Mouse (Mus musculus) macrophage (primary cell): ENCODE results near the gene Gnb2. TPM values are rescaled to one million over a fixed set of nuclear protein-coding genes. Genes with fewer than 3 reads are reported as not detected.

Source experiments
- H3K27ac ChIP-seq: fragments of 350-480 bp; formaldehyde crosslinking; 2 replicates; pipeline ENCODE4 v1.9.0; 2021
- H3K36me3 ChIP-seq: fragments of 350-480 bp; formaldehyde crosslinking; 2 replicates; pipeline ENCODE4 v1.9.0; 2021; ENCODE audit errors: inconsistent target
- H3K4me3 ChIP-seq: fragments of 350-480 bp; formaldehyde crosslinking; 2 replicates; pipeline ENCODE4 v1.9.0; 2021; ENCODE audit errors: inconsistent target
- H3K79me2 ChIP-seq: fragments of 350-480 bp; formaldehyde crosslinking; 2 replicates; pipeline ENCODE4 v1.9.0; 2021; ENCODE audit errors: inconsistent target
- WGBS: methylation state at CpG from one replicate; pipeline ENCODE4 v1.1.7; 2026; ENCODE audit warnings: inconsistent platforms; ENCODE audit not compliant: missing documents; 5-methylcytosine and 5-hydroxymethylcytosine counted together
- polyA plus RNA-seq: library from polyadenylated mRNA; stranded (reverse); fragments of 250-400 nt; gene quantifications from 3 replicates; pipeline ENCODE4 v1.2.4, GENCODE M21; 2018; ENCODE audit warnings: inconsistent platforms

Gene Gnb2
- polyA plus RNA-seq, 1 experiment from 2014 or later: 139 TPM

DNA sequence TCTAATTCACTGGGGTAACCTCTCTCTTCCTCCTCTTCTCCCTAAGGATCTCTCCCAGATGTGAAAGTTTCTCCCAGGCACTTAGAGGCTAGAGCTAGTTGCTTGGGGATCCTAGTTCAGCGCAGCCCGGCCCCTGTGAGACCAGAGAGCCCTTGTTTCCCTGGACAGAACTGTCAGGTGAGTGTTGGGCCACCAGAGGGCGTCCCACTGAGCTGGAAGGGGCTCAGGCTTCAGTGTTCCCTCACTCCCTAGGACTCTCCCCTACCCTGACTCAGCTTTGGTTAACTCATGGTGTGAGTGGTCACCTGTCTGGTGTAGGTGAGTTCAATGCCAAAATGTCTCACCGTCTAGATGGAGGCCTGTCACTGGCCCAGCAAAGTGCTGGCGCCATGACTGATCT, 14.9 kb downstream of the Gnb2 start, which contains the start of gene Gigyf1:
Gene Gigyf1 (plus strand): TSS at position 113 of the 400 bp plus-strand sequence.
- Histone ChIP-seq H3K79me2 (peaks cover 57% of the 10 kb centered on the region), H3K4me3 (no peak within 1 kb of the TSS), H3K27ac (no peak within 1 kb of the TSS), H3K36me3 (peaks cover 47% of the 10 kb centered on the region)
- 100% methylated on average over 5 of the region's 5 CpGs for WGBS

DNA sequence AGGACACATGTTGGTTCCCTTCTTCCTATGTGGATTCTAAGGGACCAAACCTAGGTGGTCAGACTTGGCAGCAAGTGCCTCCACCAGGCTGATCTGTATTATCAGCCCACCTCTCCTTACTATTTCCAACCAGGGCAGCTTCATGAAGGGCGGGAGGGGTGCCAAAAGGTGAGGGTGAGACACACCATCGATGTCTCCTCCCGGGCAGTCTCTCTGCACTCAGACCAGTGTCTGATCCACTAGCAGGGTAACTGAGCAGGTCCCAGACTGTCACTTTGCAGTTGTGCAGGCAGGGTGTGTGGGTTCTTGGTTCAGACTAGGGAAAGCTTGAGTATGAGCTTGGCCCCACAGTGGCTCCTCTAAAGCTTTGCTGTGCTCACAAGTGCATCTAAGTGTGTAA, 18.5 kb downstream of the Gnb2 start:
- 89% methylated on average over 3 of the region's 3 CpGs for WGBS
- H3K79me2 ChIP-seq: peaks cover 84% of the 10 kb centered on the region
- no peak overlapping the region for H3K27ac ChIP-seq
- no peak overlapping the region for H3K4me3 ChIP-seq
- peaks cover 15% of the 10 kb centered on the region; the same call in 1 of the 2 replicates for H3K36me3 ChIP-seq

DNA sequence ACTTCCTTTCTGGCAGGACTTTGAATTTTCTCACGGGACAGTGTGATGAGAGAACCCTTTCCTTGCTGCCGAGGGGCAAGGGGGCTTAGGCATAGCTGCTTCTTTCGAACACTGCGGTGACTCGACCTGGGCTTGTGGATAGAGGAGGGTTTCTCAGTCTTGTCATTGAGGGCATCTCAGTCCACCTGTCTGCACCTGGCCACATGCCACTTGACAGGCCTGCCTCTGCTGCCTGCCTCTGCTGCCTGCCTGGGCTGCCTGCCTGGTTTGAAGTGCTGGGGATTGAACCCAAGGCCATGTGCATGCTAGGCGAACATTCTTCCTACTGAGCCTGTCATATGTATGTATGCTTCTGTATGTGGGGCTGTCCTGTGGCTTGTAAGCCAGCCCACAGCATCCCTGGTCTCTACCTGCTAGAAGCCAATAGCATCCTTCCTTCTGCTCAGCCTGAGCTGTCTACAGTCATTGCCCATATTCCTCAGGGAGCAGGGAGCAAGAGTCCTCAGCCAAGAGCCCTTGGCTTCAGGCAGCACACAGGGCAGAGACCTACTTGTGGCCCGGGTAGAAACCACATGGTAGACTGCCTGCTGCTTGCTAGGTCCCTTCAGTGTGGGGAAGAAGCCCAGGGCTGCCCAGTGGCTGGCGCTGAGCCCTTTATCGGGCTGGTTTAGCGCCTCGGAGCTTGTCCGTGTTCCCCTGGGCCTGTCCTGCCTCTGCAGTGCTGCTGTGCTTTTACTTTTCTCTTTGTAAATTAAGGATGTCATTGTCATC, 19.2 kb downstream of the Gnb2 start:
- 83% methylated on average over 12 of the region's 12 CpGs for WGBS
- H3K27ac ChIP-seq: no peak overlapping the region
- peaks cover 8% of the 10 kb centered on the region; the same call in 1 of the 2 replicates for H3K36me3 ChIP-seq
- peaks cover 84% of the 10 kb centered on the region for H3K79me2 ChIP-seq
- H3K4me3 ChIP-seq: no peak overlapping the region

DNA sequence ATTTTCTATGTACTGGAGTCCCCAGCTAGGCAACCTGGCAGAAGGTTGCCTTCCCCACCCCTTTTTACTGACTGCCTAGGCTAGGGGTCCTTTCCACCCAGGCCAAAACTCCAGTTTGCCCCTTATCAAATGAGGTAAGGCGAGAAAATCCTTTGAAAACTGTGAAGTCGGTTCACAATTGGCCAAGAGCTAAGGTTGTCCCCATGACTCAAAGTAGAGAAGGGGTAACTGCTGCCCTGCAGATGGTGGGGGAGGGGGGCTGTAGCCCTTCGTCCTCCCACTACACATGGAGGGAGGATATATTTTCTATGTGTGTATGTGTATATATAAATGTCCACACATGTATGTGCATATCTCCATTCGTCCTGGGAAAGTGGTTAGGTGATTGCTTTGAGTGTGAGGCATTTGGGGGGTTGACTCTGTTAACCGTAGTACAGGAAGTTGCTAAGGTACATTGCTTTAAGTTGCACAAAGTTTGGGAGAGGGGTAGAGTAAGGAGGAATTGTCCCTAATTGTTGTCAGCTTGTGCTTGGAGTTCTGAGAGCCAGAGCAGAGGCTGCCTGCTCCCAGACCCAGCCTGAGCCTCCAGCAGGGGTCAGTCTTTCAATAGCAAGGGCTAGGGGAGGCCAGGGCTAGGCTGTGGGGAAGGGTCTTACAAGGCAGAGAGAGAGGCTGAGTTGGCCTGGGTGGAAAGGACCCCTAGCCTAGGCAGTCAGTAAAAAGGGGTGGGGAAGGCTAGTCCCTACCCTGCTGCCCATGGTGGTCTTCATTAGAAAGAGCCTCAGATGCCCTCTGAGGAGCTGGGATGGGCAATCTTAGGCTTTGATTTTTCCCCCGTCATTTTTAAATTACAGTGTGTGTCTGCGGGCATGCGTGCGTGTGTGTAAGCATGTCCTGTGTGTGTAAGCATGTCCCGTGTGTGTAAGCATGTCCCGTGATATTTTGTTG, 20.2 kb downstream of the Gnb2 start:
- no peak overlapping the region for H3K27ac ChIP-seq

GRCm38 (mm10) chr5:137511706-137512105, 21.6 kb downstream of the Gnb2 start:
- no peaks in the 10 kb centered on the region for H3K36me3 ChIP-seq
- H3K79me2 ChIP-seq: peaks cover 60% of the 10 kb centered on the region
- 88% methylated on average over 3 of the region's 3 CpGs for WGBS
- H3K27ac ChIP-seq: no peak overlapping the region
- H3K4me3 ChIP-seq: peak overlapping the region; percentile 44; the same call in 1 of the 2 replicates

More for the DNA sequence above, 20.2 kb downstream of the Gnb2 start:
- H3K4me3 ChIP-seq: no peak overlapping the region
- 76% methylated on average over 11 of the region's 11 CpGs for WGBS
- no peaks in the 10 kb centered on the region for H3K36me3 ChIP-seq
- H3K79me2 ChIP-seq: peaks cover 74% of the 10 kb centered on the region

DNA sequence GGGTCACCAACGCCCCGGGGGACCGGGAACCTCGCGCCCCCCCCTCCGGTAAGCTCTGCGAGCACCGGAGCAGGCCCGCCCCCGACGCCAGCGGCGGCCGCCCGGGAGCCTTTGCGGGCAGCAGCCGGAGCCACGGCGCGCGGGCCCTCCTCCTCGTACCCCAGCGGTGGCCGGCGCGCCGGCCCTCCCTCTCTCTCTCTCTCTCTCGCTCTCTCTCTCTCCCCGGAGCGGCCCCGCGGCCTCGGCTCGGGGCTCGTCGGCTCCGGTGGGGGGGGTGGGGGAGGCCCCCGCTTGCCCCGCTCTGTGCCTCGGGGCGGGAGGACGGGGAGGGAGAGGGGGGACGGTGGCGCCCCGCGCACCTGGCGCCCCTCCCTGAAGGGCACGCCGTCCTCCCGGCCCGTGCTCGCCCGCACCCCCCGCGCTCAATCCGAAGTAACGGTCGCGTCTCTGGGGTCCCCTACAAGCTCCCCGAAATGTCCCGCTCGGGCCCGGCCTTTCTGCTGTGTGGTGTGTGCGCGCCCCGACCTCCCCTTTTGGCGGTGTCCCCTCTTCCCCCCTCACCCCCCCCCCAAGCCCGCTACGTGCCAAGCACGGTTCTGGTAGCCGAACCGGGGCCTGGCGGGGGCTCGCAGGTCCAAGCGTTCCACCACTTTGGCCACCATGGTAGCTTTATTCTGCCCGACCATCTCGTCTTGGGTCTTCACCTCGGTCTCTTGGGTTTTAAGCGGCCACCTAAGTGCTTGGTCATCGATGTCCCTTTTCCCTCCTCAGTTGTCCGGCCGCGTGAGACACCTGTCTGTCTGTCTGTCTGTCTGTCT, 22.5 kb downstream of the Gnb2 start:
- H3K4me3 ChIP-seq: peak overlapping the region; percentile 44
- WGBS: 3% methylated on average over 45 of the region's 83 CpGs
- H3K36me3 ChIP-seq: no peaks in the 10 kb centered on the region
- peaks cover 51% of the 10 kb centered on the region for H3K79me2 ChIP-seq
- H3K27ac ChIP-seq: no peak overlapping the region

GRCm38 (mm10) chr5:137510014-137510501, 23.3 kb downstream of the Gnb2 start:
- H3K4me3 ChIP-seq: peak overlapping the region; percentile 30
- WGBS: 3% methylated on average over 28 of the region's 52 CpGs
- H3K79me2 ChIP-seq: peaks cover 43% of the 10 kb centered on the region
- H3K36me3 ChIP-seq: no peaks in the 10 kb centered on the region
- H3K27ac ChIP-seq: 0 out of 2 replicates have a peak overlapping the region, but pooled peaks have one; percentile 21

- Histone ChIP-seq H3K79me2 (peaks cover 11% of the 10 kb centered on the region; the same call in 1 of the 2 replicates), H3K36me3 (no peaks in the 10 kb centered on the region), H3K4me3 (no peak overlapping the region), H3K27ac (no peak overlapping the region)
- 86% methylated on average over 6 of the region's 6 CpGs for WGBS
Observed at GRCm38 (mm10) chr5:137504041-137504440, 29.3 kb downstream of the Gnb2 start.

- Histone ChIP-seq H3K27ac (peak overlapping the region; percentile 96), H3K4me3 (peak overlapping the region; percentile 62), H3K36me3 (no peaks in the 10 kb centered on the region), H3K79me2 (peaks cover 11% of the 10 kb centered on the region; the same call in 1 of the 2 replicates)
- WGBS: 0% methylated on average over 30 of the region's 30 CpGs
Observed at GRCm38 (mm10) chr5:137502667-137503110, 30.6 kb downstream of the Gnb2 start.

GRCm38 (mm10) chr5:137501709-137502666, 31.3 kb downstream of the Gnb2 start, which contains the start of gene Pop7:
Pop7 (minus strand) TSS chr5:137502518.
- Histone ChIP-seq H3K4me3 (peak within 1 kb of the TSS; percentile 62), H3K27ac (peak within 1 kb of the TSS; percentile 96), H3K79me2 (peaks cover 11% of the 10 kb centered on the region; the same call in 1 of the 2 replicates), H3K36me3 (no peaks in the 10 kb centered on the region)
- 2% methylated on average over 62 of the region's 64 CpGs for WGBS

DNA sequence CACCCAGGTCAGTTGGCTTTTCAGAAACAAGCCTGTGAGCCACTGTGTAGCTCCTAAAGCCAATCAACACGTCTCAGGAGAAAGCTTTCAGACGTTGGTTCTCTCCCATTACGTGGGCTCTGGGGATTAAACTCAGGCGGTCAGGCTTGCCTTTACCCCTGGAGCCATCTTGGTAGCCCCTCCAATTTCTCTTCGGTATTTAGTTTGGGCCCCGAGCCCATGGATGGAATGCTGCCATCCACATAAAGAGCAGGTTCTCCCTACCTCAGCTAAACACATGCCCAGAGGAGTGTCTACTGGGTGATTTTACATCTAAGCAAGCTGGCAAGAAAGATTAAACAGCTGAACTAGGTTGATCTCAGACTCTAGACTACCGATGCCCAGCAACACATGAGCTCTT, 33.1 kb downstream of the Gnb2 start:
- Histone ChIP-seq H3K79me2 (peaks cover 11% of the 10 kb centered on the region; the same call in 1 of the 2 replicates), H3K27ac (no peak overlapping the region), H3K4me3 (no peak overlapping the region), H3K36me3 (no peaks in the 10 kb centered on the region)
- 98% methylated on average over 7 of the region's 7 CpGs for WGBS

DNA sequence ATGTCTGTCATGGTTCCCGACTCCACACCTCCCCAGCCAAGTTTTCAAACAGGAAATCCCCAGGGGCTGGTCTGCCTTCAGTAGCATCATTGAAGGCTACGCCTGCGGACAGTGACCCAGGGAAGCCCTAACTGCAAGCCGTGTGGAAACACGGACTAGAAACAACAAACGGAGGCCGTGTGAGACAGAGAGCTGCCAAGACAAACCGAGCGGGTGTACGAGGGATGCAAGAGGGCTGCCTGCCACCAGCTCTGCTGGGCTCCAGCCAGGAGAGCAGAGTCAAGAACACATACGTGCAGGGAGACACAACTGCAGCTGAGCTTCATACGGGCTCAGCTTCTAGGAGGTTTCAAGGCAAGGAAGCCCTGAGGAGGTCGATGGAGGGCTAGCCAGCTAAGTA, 39.5 kb downstream of the Gnb2 start:
- Histone ChIP-seq H3K4me3 (no peak overlapping the region), H3K36me3 (no peaks in the 10 kb centered on the region), H3K79me2 (no peaks in the 10 kb centered on the region), H3K27ac (no peak overlapping the region)
- WGBS: 89% methylated on average over 13 of the region's 13 CpGs

DNA sequence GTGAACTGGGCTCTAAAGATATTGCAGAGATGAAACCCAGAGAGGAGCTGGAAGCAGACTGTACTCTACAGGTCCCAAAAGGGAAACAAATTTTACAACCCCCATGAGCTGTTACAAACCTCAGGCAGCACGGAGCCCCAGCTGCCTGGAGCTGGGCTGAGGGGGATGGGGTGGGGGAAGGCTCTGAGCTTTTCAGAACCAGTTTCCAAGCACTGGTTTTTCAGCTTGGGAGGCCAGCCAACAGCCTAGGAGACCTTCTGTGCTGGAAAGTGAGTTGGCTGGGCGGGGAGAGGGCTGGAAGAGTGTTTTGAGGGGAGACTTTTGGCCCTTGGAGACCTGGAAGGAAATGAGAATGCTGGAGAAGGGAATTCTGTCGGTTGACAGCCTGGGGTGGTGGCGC, 41.8 kb downstream of the Gnb2 start:
- no peaks in the 10 kb centered on the region for H3K36me3 ChIP-seq
- no peaks in the 10 kb centered on the region for H3K79me2 ChIP-seq
- no peak overlapping the region for H3K27ac ChIP-seq
- no peak overlapping the region for H3K4me3 ChIP-seq
- WGBS: 73% methylated on average over 4 of the region's 4 CpGs
